Mouse (Mus musculus) spleen, adult 2 months (tissue): ENCODE measurements around the gene Sash1. TPM values are rescaled to one million over a fixed set of nuclear protein-coding genes. Genes with fewer than 3 reads are reported as not detected.
A peak's percentile ranks its signal among the peaks of the same experiment; 100 is the strongest.

Experiments
- DNase-seq, 2 experiments: peaks; one replicate each; pipeline versions ENCODE4 v3.0.0 to v3.0.0-alpha.2; 2012 to 2021; ENCODE audit warnings: low spot score in 2 of 2, low read depth in 1 of 2
- H3K27ac ChIP-seq: fragments of 200-500 bp; 2 replicates; pipeline ENCODE4 v1.5.1; 2012; ENCODE audit warnings: low read length, inconsistent platforms; ENCODE audit not compliant: insufficient read depth
- H3K27me3 ChIP-seq: fragments of 200-500 bp; 2 replicates; pipeline ENCODE4 v1.6.1; 2012; ENCODE audit warnings: mild to moderate bottlenecking, moderate library complexity, low read length, inconsistent platforms; ENCODE audit not compliant: control insufficient read depth, insufficient read depth
- H3K36me3 ChIP-seq: fragments of 200-500 bp; 2 replicates; pipeline ENCODE4 v1.6.1; 2012; ENCODE audit warnings: mild to moderate bottlenecking, low read length, inconsistent platforms; ENCODE audit not compliant: control insufficient read depth, insufficient read depth
- H3K4me1 ChIP-seq: fragments of 200-500 bp; 2 replicates; pipeline ENCODE4 v1.6.1; 2011; ENCODE audit warnings: inconsistent platforms; ENCODE audit not compliant: control insufficient read depth, insufficient read depth, insufficient read length
- H3K4me3 ChIP-seq: fragments of 200-500 bp; 2 replicates; pipeline ENCODE4 v1.5.1; 2011; ENCODE audit warnings: mild to moderate bottlenecking, inconsistent platforms; ENCODE audit not compliant: insufficient read depth, insufficient read length; ENCODE audit errors: extremely low read depth
- CTCF ChIP-seq: fragments of 200-500 bp; IDR thresholded peaks from 2 replicates; pipeline ENCODE4 v1.5.1; 2011; ENCODE audit warnings: mild to moderate bottlenecking, inconsistent platforms; ENCODE audit not compliant: insufficient read depth, insufficient read length, insufficient replicate concordance; ENCODE audit errors: extremely low read depth
- POLR2A ChIP-seq: fragments of 200-500 bp; IDR thresholded peaks from 2 replicates; pipeline ENCODE4 v1.6.1; 2011; ENCODE audit warnings: low read depth, low read length, inconsistent platforms
- WGBS: fragments of 180-500 bp; shearing (Covaris S2); methylation state at CpG from one replicate; pipeline ENCODE4 v1.1.7; 2018; 5-methylcytosine and 5-hydroxymethylcytosine counted together
- polyA plus RNA-seq: library from polyadenylated mRNA; depleted of rRNA; stranded (reverse); fragments of >200 nt; gene quantifications from 2 replicates; pipeline ENCODE4 v1.2.3, GENCODE M21; 2012

Sash1 gene
- polyA plus RNA-seq, 1 experiment, result 9.8 TPM

GRCm38 (mm10) chr10:8752436-8752835 is 133.4 kb downstream of the Sash1 start:
- Histone ChIP-seq H3K27me3 (no peaks in the 10 kb centered on the region), H3K4me1 (no peaks in the 10 kb centered on the region), H3K27ac (no peak overlapping the region), H3K36me3 (no peaks in the 10 kb centered on the region), H3K4me3 (no peak overlapping the region)
- no peak for DNase-seq
- TF ChIP-seq POLR2A, result no peak
- TF ChIP-seq CTCF, result no peak
- WGBS, result 87% methylated on average over 7 of the region's 7 CpGs

GRCm38 (mm10) chr10:8749537-8749936 is 136.3 kb downstream of the Sash1 start:
- H3K27me3 ChIP-seq, result no peaks in the 10 kb centered on the region
- 90% methylated on average over 11 of the region's 11 CpGs for WGBS
- H3K4me3 ChIP-seq, result no peak overlapping the region
- no peaks in the 10 kb centered on the region for H3K4me1 ChIP-seq
- DNase-seq, result no peak
- H3K36me3 ChIP-seq, result no peaks in the 10 kb centered on the region
- H3K27ac ChIP-seq, result no peak overlapping the region
- TF ChIP-seq CTCF, result no peak
- no peak for TF ChIP-seq POLR2A

DNA sequence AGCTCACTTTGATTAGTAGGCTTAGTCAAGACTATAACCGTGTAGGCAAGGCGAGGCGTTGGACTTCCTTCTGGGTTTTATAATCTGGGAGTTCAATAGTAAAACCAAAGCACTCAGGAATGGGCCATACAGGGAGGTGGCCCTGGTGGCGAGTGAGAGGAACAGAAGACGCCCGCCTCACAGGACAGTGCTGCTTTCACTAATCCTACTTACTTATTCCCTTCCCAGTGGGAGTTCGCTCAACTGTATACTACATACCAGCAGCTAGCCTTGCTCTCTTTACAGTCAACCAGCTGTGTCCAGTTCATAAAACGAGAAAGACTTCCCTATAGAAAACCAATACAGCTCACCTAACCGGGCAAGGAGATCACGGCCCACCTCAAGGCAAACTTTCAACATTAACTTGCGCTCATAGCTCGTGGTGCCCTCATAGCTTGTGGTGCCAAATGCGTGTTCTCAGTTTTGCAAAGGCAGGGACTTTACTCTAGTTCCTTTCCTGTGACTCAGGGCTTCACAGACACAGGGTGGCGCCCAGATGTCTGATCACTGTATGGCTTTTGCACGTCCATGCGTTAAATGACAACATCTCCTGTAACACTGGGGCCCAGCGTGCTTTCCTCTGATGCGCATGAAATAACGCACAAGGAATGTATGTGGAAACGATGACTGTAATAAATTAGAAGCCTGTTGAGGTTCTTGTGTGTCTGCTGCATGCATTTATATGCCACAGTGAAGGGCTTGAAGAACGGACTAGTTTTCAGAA is 138.2 kb downstream of the Sash1 start:
- no peaks in the 10 kb centered on the region for H3K36me3 ChIP-seq
- DNase-seq, result no peak
- TF ChIP-seq POLR2A (no peak), CTCF (no peak)
- WGBS, result 88% methylated on average over 21 of the region's 21 CpGs
- no peak overlapping the region for H3K4me3 ChIP-seq
- no peak overlapping the region for H3K27ac ChIP-seq
- no peaks in the 10 kb centered on the region for H3K27me3 ChIP-seq
- H3K4me1 ChIP-seq, result no peaks in the 10 kb centered on the region

DNA sequence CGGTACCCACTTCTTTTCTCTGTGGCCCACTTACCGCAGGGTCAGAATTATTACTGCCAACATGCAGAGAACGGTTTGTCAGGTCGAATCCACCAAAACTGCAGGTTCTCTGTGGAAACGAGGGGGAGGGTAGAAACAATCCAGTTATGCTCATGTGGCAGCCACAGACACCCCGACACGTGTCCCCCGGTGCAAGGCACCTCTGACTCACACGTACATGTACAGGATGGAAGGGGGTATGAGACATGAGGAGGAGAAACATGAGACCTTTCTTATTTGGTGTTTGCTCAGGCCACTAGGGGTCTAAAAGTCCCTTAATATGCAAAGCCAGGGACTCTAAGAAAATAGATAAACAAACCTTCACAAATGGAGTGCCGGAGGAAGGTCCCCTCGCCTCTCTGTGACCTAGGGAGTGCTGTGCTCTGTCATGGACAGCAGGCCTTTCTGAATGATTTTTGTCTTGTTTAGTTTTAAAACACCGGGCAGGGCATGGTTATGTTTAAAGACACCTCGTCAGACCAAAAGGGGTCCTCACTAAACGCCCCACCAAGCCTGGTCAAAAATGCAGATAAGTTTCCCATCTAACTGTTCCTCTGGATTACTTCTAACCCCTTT is 139.7 kb downstream of the Sash1 start:
- 87% methylated on average over 14 of the region's 14 CpGs for WGBS
- no peak for TF ChIP-seq CTCF
- TF ChIP-seq POLR2A, result no peak
- no peak for DNase-seq
- H3K4me3 ChIP-seq, result no peak overlapping the region
- no peaks in the 10 kb centered on the region for H3K4me1 ChIP-seq
- H3K27ac ChIP-seq, result no peak overlapping the region
- H3K27me3 ChIP-seq, result no peaks in the 10 kb centered on the region
- H3K36me3 ChIP-seq, result no peaks in the 10 kb centered on the region

- no peaks in the 10 kb centered on the region for H3K36me3 ChIP-seq
- H3K27ac ChIP-seq, result no peak overlapping the region
- no peaks in the 10 kb centered on the region for H3K27me3 ChIP-seq
- H3K4me3 ChIP-seq, result no peak overlapping the region
- DNase-seq, result peak in 1 of 2 experiments; percentile 29
- H3K4me1 ChIP-seq, result no peaks in the 10 kb centered on the region
- no peak for TF ChIP-seq POLR2A
- TF ChIP-seq CTCF, result peak; percentile 34; the same call in 1 of the 2 replicates
- WGBS, result 42% methylated on average over 2 of the region's 2 CpGs
These were observed 143.0 kb downstream of the Sash1 start for GRCm38 (mm10) chr10:8742872-8743271.

DNA sequence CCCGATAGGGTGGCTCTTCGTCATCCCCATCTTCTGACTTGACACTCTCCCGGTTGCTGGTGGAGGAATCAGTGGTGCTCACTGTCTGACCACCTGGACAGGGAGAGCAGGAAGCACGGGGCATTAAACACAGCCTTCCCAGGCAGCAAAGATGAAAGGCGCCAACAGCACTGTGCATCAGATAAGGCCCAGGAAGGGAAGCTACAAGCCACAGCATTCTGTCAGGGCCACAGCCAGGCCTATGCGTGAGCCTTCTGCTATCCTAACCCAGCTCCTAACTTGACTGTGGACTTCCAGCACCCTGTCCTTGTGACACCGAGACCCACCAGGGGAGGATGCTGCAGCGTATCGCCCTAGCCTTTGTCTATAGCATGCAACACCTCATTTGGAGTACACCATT is 144.4 kb downstream of the Sash1 start:
- no peak for DNase-seq
- 75% methylated on average over 9 of the region's 9 CpGs for WGBS
- TF ChIP-seq CTCF, result no peak
- no peak for TF ChIP-seq POLR2A
- Histone ChIP-seq H3K4me1 (no peaks in the 10 kb centered on the region), H3K36me3 (no peaks in the 10 kb centered on the region), H3K27me3 (no peaks in the 10 kb centered on the region), H3K4me3 (no peak overlapping the region), H3K27ac (no peak overlapping the region)

GRCm38 (mm10) chr10:8740797-8741196 is 145.1 kb downstream of the Sash1 start:
- Histone ChIP-seq H3K27me3 (no peaks in the 10 kb centered on the region), H3K36me3 (no peaks in the 10 kb centered on the region), H3K4me1 (no peaks in the 10 kb centered on the region), H3K27ac (no peak overlapping the region; the same call in 1 of the 2 replicates), H3K4me3 (no peak overlapping the region)
- no peak for DNase-seq
- WGBS, result 79% methylated on average over 5 of the region's 5 CpGs
- TF ChIP-seq POLR2A, result no peak
- no peak for TF ChIP-seq CTCF
